Mouse (Mus musculus): ENCODE results near the gene Mad2l2. TPM values are rescaled to one million over a fixed set of nuclear protein-coding genes. Genes with fewer than 3 reads are reported as not detected.

Mad2l2 gene
- total RNA-seq, 2 experiments from 2014 or later = 11.2 to 13.1 TPM

DNA sequence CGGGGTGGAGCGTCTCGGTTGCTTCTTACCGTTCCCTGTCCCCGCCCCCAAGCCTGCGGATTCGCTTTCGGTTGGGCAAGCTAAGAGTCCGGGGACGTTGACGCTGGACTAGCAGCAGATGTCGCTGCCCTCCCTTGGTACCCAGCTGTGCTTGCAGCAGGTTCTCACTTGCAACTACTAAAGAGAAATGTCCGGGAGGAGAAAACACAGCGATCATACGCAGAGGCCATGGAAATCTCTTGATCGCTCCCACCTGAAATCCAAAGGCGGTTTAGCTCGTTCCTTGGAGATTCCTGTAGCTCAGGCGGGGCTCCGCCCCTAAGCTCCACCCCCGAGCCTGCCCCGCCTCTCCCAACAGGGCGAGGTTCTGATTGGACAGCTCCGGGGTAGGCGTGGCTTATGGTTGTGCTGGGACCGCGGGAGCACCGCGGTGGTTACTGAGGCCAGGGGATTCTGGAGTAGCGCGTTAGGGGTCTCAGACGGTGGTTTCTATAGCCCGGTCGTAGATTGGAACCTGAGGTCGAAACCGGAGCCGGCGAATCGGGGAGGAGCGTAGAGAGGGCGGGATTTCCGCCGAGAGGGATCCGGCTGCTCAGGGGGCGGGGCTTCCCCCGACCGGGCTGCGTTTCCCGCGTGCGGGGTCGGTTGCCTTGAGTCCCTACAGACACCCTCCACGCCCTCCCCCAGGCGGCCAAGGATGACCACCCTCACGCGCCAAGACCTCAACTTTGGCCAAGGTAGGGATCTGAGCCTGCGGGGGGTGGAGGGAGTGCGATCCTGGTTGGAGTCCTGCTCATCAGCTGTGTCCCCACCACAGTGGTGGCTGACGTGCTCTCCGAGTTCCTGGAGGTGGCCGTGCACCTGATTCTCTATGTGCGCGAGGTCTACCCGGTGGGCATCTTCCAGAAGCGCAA lies 10.2 kb downstream of the Mad2l2 start:
- DNase-seq (ENCODE audit: low spot score in 2 of 2) = peak; percentile 88 to 94

DNA sequence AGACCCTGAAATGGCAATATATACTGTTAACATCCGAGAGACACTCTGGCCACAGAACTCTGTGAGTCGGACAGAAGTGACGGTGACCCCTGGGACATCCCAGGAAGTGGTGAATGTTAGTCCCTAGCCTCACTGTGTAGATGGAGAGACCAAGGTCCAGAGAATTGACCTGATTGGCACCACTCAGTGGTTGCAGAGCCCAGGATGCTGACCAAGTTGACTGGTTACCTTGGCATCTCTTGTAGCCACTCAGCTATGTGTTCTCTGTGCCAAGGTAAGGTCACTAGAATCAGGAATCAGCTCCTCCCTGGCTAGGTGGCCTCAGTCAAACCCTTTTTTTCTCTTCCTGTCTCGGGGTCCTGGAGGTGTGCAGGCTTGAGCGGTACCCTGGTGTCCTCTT lies 13.5 kb downstream of the Mad2l2 start:
- no peak for DNase-seq (ENCODE audit: low spot score in 2 of 2)

DNA sequence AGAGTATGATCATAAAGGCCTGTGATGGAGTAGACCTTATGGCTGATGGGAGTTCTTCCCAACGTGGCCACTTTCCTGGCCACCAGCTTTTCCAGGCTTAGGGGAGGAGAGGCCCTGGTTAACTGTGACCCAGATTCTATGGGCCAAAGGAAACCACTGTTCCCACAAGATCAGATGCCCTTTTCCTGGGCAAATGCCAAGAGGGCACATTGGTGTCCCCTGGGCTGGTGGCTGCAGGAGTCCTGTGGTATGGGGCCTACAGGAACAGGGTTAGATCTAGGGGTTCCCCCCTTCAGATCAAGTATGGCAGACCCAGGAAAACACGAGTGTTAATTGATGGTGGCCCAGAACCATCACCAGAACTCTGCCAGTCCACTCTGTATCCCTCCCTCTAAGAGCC lies 17.5 kb downstream of the Mad2l2 start:
- DNase-seq (ENCODE audit: low spot score in 2 of 2) = no peak

DNA sequence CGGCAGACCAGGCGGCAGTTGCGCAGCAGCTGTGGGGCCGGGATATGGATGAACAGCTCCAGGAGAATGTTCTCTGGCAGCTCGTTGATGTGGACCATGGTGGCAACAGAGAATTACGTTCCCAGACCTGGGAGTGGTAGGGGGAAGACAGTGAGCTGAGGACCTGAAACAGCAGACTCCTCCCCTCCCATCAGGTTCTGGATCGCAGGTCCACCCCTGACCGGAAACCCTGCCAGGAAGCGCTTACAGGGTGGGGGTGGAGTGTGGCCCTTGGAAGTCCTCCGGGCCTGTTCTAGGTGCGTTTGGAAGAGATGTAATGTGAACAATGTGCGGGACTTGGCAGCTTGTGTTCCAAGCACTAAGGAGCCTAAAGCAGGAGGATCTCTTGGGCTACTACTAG lies 19.4 kb downstream of the Mad2l2 start:
- DNase-seq (ENCODE audit: low spot score in 2 of 2) = no peak

DNA sequence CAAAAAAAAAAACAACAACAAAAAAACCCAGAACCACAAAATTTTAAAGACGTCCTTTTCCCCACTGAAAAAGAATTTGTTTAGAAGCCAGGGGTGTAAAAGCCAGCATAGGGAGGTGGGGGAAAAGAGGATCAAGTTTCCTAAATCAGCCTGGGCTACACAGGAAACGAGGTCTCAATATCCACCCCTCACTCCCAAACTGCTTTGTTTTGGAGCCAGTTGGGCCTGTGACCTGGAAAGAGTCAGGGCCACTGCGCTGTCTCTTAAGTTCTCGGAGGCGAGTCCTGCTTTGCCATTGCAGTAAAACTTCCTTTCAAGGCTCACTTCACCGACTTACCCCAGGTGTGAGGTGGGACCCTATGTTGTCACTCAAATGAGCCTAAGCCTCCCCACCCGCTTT lies 20.1 kb downstream of the Mad2l2 start:
- no peak for DNase-seq (ENCODE audit: low spot score in 2 of 2)

DNA sequence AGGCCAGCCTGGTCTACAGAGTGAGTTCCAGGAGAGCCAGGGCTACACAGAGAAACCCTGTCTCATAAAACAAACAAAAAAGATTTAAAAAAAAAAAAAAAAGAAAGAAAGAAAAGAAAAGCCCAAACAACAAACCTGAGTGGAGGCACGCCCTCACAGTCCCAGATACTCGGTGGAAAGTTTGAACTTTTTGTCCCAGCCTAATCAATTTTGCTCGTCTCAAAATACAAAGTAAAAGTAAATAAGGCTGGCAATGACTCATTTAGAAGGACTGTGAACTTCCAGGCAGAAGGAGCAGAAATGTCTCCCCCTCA lies 20.7 kb downstream of the Mad2l2 start:
- no peak for DNase-seq (ENCODE audit: low spot score in 2 of 2)

DNA sequence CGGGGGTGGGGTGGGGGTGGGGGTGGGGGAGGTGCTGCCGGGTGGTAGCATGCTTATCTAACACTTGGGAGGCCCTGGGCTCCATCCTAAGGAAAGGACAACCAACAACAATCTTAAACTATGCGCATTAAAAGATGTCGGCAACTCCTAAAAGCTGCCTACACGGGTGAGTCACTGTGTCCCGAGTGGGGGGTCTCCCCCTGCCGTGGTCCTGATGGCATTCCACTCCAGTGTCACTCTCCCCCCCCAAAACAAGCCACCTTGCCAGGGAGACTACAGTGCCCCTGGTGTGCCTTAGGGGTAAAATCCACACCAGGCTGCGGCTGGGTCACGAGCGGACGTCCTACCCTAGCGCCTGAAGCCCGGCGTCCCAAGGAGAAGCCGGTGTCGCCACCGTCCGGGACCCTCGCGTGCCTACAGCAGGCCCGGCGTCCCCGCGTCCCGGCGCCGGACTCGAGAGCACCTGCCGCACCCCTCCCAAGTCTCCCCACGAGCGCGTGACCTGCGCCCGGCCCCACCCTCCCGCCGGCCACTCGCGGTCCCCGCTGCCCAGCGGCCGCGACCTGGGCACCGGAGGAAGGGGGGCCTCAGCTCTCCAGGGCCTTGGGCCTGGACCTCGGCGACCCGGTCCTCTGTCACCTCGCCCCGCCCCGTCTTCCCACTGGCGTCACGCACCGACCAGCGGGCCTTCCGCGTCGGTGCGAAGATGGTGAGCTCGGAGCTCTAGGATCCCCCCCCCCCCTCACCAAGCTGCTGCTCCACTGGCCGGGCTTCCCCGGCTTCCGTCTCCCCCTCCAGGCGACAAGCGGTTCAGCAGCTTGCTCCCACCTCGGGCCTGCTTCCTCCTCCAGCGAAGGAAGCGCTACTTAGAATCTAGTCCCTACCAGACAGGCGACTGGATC lies 21.3 kb downstream of the Mad2l2 start, which contains the start of gene Fbxo6:
Gene Fbxo6 (minus strand): TSS at position 874 of the 902 bp plus-strand sequence.
- DNase-seq (ENCODE audit: low spot score in 2 of 2) = peak; percentile 79 to 88

DNA sequence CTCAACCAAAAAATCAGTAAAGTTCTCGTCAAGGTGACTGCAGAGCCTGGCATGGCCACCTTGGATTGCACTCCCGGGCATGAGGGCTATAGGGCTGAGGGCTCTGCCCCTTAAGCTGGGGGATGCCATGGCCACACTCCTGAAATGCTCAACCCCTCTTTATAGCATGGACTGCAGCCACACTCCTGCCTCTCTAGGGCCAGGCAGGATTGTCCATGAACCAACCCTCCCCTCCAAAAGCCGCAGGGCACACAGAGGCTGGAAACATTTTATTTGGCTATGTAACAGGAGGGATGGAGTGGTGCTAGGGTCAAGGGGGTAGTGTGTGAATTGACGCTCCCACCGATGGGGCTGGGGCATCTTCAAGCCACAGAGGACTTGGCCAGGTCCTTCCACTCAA lies 22.4 kb downstream of the Mad2l2 start:
- no peak for DNase-seq (ENCODE audit: low spot score in 2 of 2)

DNA sequence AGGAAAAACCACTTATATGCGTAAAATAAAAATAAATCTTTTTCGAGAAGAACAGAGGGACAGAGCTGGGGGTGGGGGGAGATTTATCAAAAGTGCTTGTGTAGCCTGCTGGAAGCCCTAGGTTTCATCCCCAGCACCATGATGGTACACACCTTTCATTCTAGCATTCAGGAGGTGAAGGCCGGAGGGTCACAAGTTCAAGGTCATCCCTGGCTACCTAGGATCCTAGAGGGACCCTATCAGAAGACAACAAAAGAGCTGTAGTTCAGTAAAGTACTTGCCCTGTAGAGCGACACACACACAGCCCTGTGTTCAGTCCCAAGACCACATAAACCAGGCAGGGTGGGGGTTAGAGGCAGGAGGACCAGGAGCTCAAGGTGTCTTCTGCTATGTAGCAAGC lies 23.8 kb downstream of the Mad2l2 start:
- DNase-seq (ENCODE audit: low spot score in 2 of 2) = no peak

DNA sequence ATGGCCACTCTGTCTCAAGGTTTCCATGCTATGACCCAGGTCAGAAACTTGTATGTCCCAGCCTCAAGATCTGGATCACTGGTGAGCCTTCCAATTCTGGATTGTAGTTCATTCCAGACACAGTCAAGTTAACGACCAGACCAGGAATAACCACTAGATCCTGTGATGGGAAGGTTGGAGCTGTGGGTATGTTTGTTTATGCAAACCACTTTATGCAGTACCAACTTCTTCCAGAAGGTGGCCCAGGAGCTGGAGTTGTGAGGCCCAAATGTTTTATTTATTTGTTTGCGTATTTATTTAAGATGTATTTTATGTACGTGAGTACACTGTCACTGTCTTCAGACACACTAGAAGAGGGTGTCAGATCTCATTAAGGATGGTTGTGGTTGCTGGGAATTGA lies 24.8 kb downstream of the Mad2l2 start:
- DNase-seq (ENCODE audit: low spot score in 2 of 2) = peak in 1 of 2 experiments; percentile 78

DNA sequence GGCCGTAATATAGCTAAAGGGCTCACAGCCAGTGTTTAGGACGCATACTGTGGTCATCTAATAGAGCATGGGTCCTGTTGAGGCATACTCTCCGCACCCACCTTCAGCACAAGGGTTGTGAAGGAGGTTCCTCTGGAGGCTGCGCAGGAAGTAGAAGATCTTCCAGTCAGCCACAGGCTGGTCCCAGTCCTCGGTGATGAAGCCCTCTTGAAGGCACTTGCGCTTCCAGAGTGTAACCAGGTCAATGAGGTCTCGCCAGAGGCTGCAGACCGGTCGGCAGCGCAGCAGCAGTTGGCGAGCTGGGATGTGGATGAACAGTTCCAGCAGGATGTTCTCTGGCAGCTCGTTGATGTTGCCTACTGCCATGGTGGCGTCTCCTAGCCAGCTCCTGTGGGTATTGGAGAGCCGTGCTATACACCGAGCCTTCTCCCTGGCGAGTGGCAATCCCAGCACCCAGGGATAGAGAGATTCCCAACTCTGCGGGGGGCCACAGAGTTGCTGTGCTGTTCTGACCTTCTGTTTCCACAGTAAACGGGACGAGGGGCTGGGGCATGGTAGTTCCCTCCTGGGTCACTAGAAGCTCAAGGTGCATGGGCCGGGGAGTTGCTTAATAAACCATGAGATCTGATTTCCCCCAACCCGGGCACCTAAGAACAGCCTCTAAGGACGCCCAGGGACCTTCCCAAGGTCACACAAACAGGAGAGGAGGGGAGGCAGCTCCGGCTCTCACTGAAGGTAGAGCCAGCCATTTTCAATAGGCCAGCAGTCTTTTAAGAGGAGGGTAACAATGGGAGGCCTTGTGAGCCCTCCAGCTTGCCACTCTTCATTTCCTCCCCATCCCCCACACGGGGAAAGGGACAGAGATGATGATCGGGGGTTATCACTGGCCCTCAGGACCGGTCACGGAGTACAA lies 28.5 kb downstream of the Mad2l2 start:
- DNase-seq (ENCODE audit: low spot score in 2 of 2) = peak in 1 of 2 experiments; percentile 67

DNA sequence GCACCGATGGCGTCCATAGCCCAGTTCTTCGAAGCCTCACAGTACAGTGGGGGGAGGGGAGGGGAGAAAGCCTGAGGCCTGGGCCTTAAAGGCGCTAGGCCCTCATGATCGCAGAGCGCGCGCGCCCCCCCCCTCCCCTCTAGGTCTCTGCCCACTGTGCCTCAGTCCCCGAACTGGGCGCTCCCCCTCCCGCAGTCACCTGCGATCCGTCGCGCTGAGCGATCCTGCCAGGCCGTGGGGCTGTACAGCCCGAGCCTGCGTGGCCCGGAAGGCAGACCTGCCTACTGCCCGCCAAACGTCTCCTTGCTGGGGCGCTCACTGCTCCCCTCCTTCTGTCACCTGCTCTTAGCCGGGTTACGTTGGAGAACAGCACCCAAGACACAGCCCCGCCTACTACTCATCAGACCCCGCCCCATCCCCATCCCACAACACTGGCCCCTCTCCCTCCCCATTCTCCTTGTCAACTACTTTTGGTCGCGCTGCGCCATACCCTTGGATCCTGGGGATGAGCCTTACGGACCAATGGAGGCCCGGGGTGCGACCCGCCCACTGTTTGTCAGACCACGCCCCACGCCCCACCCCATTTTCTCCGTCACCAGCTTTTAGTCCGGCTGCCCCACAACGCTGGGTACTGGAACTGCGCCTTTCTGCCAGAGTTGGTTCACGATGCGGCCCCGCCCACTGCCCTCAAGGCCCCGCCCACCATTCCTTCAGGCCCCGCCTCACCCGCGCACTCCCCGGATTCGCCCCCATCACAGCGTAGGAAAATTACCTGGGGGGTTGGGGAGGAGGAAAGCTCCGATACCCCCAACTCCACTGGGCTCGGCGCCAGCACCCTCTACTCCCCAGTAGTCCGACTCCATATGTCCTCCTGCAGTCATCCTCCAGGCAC lies 29.6 kb downstream of the Mad2l2 start:
- peak; percentile 97 to 99 for DNase-seq (ENCODE audit: low spot score in 2 of 2)

DNA sequence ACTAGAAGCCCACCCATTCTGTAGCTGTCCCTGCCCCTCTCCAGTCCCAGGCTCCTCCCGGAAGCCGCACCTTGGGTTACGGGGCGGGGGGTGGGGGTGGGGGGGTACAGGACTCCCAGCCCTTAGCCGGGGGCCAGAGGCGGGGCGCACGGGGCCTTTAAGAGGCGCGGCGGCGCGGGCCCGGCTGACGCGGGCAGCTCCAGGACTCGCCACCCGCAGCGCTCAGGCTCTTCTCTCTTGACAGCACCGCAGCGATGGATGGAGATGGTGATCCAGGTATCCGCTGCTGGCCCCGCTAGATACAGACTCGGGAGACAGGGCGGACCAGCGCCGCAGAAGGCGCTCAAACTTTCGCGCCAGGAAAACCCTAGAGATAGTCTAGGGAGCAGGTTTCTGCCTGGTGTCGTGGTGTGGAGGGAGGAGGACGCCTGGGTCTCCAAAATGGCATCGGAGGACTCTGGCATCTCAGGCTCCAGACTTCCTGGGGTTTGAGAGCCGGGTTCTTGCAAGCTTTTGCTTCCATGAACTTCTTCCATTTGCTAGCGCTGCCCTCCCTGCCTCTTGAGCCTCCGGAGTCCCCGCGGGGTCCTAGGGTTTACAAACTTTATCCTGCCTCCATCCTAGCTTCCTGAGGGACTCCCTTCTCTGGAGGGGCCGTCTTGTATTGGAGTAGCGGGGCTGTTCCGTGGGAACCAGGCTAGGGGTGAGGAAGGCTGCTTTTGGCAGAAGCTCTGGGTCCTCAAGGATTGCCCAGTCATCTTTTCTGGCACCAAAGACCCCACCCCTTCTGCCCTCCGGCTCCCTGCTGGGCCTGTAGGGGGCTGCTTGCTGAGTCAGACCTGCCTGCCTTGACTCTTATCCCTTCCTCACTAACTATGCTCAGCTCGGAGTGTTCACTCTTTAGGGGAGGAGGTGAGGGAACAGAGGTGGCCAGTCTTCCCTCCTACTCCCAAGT lies 30.5 kb downstream of the Mad2l2 start, which contains the start of the genes Fbxo44 and Fbxo2:
Gene Fbxo44 (minus strand): TSS at position 47 of the 955 bp plus-strand sequence.
Gene Fbxo2 (plus strand): TSS at position 186 of the 955 bp plus-strand sequence.
- DNase-seq (ENCODE audit: low spot score in 2 of 2) = peak in 1 of 2 experiments; percentile 62

DNA sequence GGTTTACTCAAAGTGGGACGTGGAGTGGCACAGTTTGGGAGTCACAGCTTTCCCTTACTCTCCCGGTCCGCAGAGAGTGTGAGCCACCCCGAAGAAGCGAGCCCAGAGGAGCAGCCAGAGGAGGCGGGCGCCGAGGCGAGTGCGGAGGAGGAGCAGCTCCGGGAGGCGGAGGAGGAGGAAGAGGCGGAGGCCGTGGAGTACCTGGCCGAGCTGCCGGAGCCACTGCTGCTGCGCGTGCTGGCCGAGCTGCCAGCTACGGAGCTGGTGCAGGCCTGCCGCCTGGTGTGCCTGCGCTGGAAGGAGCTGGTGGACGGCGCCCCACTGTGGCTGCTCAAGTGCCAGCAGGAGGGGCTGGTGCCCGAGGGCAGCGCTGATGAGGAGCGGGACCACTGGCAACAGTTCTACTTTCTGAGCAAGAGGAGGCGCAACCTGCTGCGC lies 33.8 kb downstream of the Mad2l2 start:
- DNase-seq (ENCODE audit: low spot score in 2 of 2) = peak; percentile 80 to 83

DNA sequence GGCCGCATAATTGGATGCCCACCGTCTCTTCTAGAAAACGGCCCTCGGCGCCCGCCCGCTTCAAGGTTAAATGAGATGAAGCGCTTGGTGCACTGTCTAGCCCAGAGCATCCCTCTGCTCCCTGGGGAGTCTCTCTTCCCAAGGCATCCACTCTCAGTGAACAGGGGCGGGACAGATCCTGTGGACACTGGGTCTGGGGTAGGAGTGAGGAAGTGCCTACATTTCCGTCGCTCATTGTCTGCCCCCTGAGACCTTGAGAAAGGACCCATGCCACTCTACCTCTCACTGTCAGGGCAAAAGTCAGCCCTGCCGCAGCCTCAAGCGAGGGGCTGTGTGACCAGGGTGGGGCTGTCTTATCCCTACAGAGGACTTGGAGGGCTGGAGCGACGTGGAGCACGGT lies 34.3 kb downstream of the Mad2l2 start:
- DNase-seq (ENCODE audit: low spot score in 2 of 2) = no peak

DNA sequence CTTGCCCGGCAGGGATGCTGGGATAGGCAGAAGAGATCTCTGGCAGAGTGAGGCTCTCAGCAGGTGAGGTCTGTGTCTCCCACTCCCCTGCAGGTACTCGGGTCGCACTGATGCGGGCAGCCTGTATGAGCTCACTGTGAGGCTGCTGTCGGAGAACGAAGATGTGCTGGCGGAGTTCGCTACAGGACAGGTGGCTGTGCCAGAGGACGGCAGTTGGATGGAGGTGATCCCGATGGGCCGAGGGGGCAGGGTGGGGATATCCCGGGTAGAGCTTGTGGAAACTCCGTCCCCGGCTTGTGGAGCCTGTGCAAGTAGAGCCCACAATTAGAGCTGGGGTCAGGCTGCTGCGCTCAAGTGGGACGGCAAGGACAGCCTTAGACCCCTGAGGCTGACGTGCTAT lies 35.4 kb downstream of the Mad2l2 start:
- no peak for DNase-seq (ENCODE audit: low spot score in 2 of 2)

DNA sequence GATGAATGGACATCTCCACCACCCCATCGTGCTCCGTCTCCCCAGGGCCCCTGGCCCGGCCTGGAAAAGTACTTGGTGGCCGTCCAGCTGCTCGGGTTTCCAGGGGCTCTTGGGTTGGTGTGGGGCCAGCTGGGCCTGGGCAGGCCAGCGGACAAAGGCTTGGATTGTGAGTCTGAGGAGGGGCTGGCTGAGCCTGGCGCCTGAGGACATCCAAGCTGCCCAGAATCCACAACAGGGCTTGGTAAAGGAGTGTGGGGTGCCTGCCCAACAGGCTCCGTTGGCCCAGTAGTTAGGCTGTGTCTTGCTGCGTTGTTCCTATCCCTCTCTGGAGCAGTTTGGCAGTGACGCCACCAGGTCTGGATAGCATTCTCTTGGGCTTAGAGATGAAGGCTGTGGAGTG lies 36.2 kb downstream of the Mad2l2 start:
- peak; percentile 81 to 87 for DNase-seq (ENCODE audit: low spot score in 2 of 2)

DNA sequence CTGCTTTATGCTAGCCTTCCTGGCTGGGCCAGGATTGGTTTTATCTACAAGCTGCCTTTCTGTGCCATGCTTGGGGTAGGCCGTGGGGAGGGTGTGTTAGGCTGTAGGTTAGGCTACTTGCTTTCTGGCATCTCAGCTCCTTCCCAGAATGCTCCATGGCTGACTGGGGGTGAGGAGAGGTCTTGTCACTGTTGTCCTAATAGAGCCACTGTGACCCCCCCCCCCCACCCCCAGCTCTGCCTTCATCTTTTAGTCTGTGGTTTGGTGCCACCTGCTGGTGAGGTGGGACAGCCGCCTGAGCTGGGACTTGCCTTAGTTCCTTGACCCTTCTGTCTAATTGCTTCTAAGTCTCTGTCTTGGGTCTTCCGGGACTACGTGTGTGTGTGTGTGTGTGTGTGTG lies 36.8 kb downstream of the Mad2l2 start:
- DNase-seq (ENCODE audit: low spot score in 2 of 2) = peak in 1 of 2 experiments; percentile 82

DNA sequence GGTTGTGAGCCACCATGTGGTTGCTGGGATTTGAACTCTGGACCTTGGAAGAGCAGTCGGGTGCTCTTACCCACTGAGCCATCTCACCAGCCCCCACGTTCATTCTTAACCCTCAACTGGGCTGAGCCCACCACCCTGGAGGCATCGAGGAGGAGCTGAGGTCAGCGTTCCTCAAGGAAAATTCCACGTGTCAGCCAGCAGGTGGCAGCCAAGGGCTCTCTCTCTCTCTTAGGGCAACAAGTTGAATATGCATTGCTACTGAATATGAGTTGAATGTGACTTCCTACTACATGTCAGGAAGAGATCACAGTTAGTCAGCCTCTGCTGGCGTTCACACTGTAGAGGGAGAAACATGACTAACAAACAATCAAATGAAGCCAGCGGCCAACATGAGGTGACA lies 38.1 kb downstream of the Mad2l2 start:
- peak in 1 of 2 experiments; percentile 69 for DNase-seq (ENCODE audit: low spot score in 2 of 2)

Measured in layer of hippocampus, adult 18-20 months (tissue).